Mouse (Mus musculus) forebrain, embryonic 14.5 days (tissue): Measurements from ENCODE around the gene Kcnk1. TPM values are rescaled to one million over a fixed set of nuclear protein-coding genes. Genes with fewer than 3 reads are reported as not detected.
A peak's percentile ranks its signal among the peaks of the same experiment; 100 is the strongest.

ENCODE experiments used
- ATAC-seq: fragments of 200-750 bp; cut with Nextera tagmentation; 2 replicates; pipeline ENCODE4 v1.8.0; 2017; ENCODE audit warnings: mild to moderate bottlenecking, moderate library complexity
- DNase-seq: peaks from one replicate; pipeline ENCODE4 v3.0.0-alpha.2; 2015; ENCODE audit warnings: low spot score
- H3K27ac ChIP-seq: fragments of 300-500 bp; sonication (generic); 2 replicates; pipeline ENCODE4 v1.5.1; 2014; ENCODE audit warnings: low read depth, mild to moderate bottlenecking, control low read depth, low read length, moderate library complexity
- H3K27me3 ChIP-seq: fragments of 300-500 bp; sonication (generic); replicated peaks from 2 replicates; pipeline ENCODE4 v1.6.1; 2014; ENCODE audit warnings: low read length, control low read depth, mixed read lengths; ENCODE audit not compliant: control insufficient read depth, insufficient read depth
- H3K36me3 ChIP-seq: fragments of 300-500 bp; sonication (generic); 2 replicates; pipeline ENCODE4 v1.6.1; 2014; ENCODE audit warnings: low read length, control low read depth; ENCODE audit not compliant: control insufficient read depth, insufficient read depth
- H3K4me1 ChIP-seq: fragments of 300-500 bp; sonication (generic); 2 replicates; pipeline ENCODE4 v1.6.1; 2014; ENCODE audit warnings: antibody characterized with exemption, low read length, control low read depth; ENCODE audit not compliant: control insufficient read depth, insufficient read depth
- H3K4me2 ChIP-seq: fragments of 300-500 bp; sonication (generic); 2 replicates; pipeline ENCODE4 v1.6.1; 2014; ENCODE audit warnings: mild to moderate bottlenecking, control low read depth, low read length
- H3K4me3 ChIP-seq: fragments of 300-500 bp; sonication (generic); 2 replicates; pipeline ENCODE4 v1.5.1; 2014; ENCODE audit warnings: low read depth, low read length, control low read depth
- H3K9ac ChIP-seq: fragments of 300-500 bp; sonication (generic); 2 replicates; pipeline ENCODE4 v1.6.1; 2014; ENCODE audit warnings: mild to moderate bottlenecking, low read length, control low read depth, moderate library complexity
- H3K9me3 ChIP-seq: fragments of 300-500 bp; sonication (generic); replicated peaks from 2 replicates; pipeline ENCODE4 v1.6.1; 2016; ENCODE audit warnings: low read length, control low read depth, mixed read lengths; ENCODE audit not compliant: control insufficient read depth
- WGBS: fragments of 180-500 bp; shearing (Covaris S2); extraction: QIAGEN DNeasy Blood & Tissue Kit; methylation state at CpG from one replicate; pipeline ENCODE4 v1.1.7; 2014; 5-methylcytosine and 5-hydroxymethylcytosine counted together
- polyA plus RNA-seq: library from polyadenylated mRNA; unstranded; fragments of >200 nt; fragmentation: Nextera tagmentation; extraction: Ambion mirVana; gene quantifications from 2 replicates; pipeline ENCODE4 v1.2.1, GENCODE M21; 2014

Kcnk1 gene
- polyA plus RNA-seq, 1 experiment from 2014 or later: 11.9 TPM

- Histone ChIP-seq H3K27me3 (no peaks in the 10 kb centered on the region), H3K9ac (no peak overlapping the region), H3K36me3 (no peaks in the 10 kb centered on the region), H3K27ac (no peak overlapping the region), H3K9me3 (no peaks in the 10 kb centered on the region), H3K4me3 (no peak overlapping the region), H3K4me1 (no peaks in the 10 kb centered on the region), H3K4me2 (no peak overlapping the region)
- WGBS: 77% methylated on average over 4 of the region's 4 CpGs
- DNase-seq (no peak), ATAC-seq (no peak)
Observed at GRCm38 (mm10) chr8:126058876-126059275, 63.9 kb downstream of the Kcnk1 start.

- Histone ChIP-seq H3K9ac (no peak overlapping the region), H3K4me1 (no peaks in the 10 kb centered on the region), H3K4me2 (no peak overlapping the region), H3K27ac (no peak overlapping the region), H3K36me3 (no peaks in the 10 kb centered on the region), H3K9me3 (no peaks in the 10 kb centered on the region), H3K4me3 (no peak overlapping the region), H3K27me3 (no peaks in the 10 kb centered on the region)
- 85% methylated on average over 10 of the region's 10 CpGs for WGBS
- DNase-seq (no peak), ATAC-seq (no peak)
Observed at GRCm38 (mm10) chr8:126062844-126063243, 67.9 kb downstream of the Kcnk1 start.

- no peak overlapping the region for H3K4me2 ChIP-seq
- H3K27ac ChIP-seq: no peak overlapping the region
- H3K9ac ChIP-seq: no peak overlapping the region
- no peak; the same call in 1 of the 2 replicates for ATAC-seq
- no peaks in the 10 kb centered on the region for H3K9me3 ChIP-seq
- no peak overlapping the region for H3K4me3 ChIP-seq
- no peaks in the 10 kb centered on the region for H3K27me3 ChIP-seq
- WGBS: 80% methylated on average over 9 of the region's 9 CpGs
- no peaks in the 10 kb centered on the region for H3K36me3 ChIP-seq
- H3K4me1 ChIP-seq: no peaks in the 10 kb centered on the region
- peak; percentile 51 for DNase-seq
Observed at GRCm38 (mm10) chr8:126063832-126064409, 69.0 kb downstream of the Kcnk1 start.

- H3K4me1 ChIP-seq: no peaks in the 10 kb centered on the region
- no peak for ATAC-seq
- H3K9me3 ChIP-seq: no peaks in the 10 kb centered on the region
- no peak overlapping the region for H3K4me2 ChIP-seq
- H3K36me3 ChIP-seq: no peaks in the 10 kb centered on the region
- H3K27me3 ChIP-seq: no peaks in the 10 kb centered on the region
- no peak overlapping the region for H3K4me3 ChIP-seq
- H3K27ac ChIP-seq: no peak overlapping the region
- H3K9ac ChIP-seq: no peak overlapping the region
- peak; percentile 15 for DNase-seq
- WGBS: 35% methylated on average over 8 of the region's 8 CpGs
Observed at GRCm38 (mm10) chr8:126064587-126065145, 69.7 kb downstream of the Kcnk1 start.

GRCm38 (mm10) chr8:126067306-126067705 lies 72.3 kb downstream of the Kcnk1 start:
- Histone ChIP-seq H3K27me3 (no peaks in the 10 kb centered on the region), H3K27ac (no peak overlapping the region), H3K9me3 (no peaks in the 10 kb centered on the region), H3K4me3 (no peak overlapping the region), H3K4me1 (no peaks in the 10 kb centered on the region; the same call in 1 of the 2 replicates), H3K4me2 (no peak overlapping the region), H3K9ac (no peak overlapping the region), H3K36me3 (no peaks in the 10 kb centered on the region)
- DNase-seq: no peak
- 77% methylated on average over 6 of the region's 6 CpGs for WGBS
- no peak for ATAC-seq

GRCm38 (mm10) chr8:126068136-126068535 lies 73.2 kb downstream of the Kcnk1 start:
- peak; percentile 25 for DNase-seq
- 61% methylated on average over 6 of the region's 6 CpGs for WGBS
- no peak overlapping the region for H3K27ac ChIP-seq
- no peak for ATAC-seq
- H3K36me3 ChIP-seq: no peaks in the 10 kb centered on the region
- no peak overlapping the region for H3K4me3 ChIP-seq
- peaks cover 5% of the 10 kb centered on the region; the same call in 1 of the 2 replicates for H3K4me1 ChIP-seq
- H3K9ac ChIP-seq: no peak overlapping the region
- no peaks in the 10 kb centered on the region for H3K9me3 ChIP-seq
- no peaks in the 10 kb centered on the region for H3K27me3 ChIP-seq
- H3K4me2 ChIP-seq: no peak overlapping the region

- Histone ChIP-seq H3K4me3 (no peak overlapping the region), H3K27me3 (no peaks in the 10 kb centered on the region), H3K9ac (no peak overlapping the region), H3K4me1 (peaks cover 8% of the 10 kb centered on the region; the same call in 1 of the 2 replicates), H3K36me3 (no peaks in the 10 kb centered on the region), H3K4me2 (peak overlapping the region; percentile 30; the same call in 1 of the 2 replicates), H3K27ac (no peak overlapping the region), H3K9me3 (no peaks in the 10 kb centered on the region)
- peak; percentile 49 for DNase-seq
- 0 out of 2 replicates have a peak, but pooled peaks have one; percentile 46 for ATAC-seq
- WGBS: 20% methylated on average over 5 of the region's 5 CpGs
Observed at GRCm38 (mm10) chr8:126072678-126073077, 77.7 kb downstream of the Kcnk1 start.

GRCm38 (mm10) chr8:126073141-126073740 lies 78.3 kb downstream of the Kcnk1 start:
- ATAC-seq (peak; percentile 46), DNase-seq (peak; percentile 76)
- peaks cover 8% of the 10 kb centered on the region; the same call in 1 of the 2 replicates for H3K4me1 ChIP-seq
- no peaks in the 10 kb centered on the region for H3K36me3 ChIP-seq
- no peaks in the 10 kb centered on the region for H3K9me3 ChIP-seq
- WGBS: 19% methylated on average over 7 of the region's 7 CpGs
- H3K4me3 ChIP-seq: no peak overlapping the region
- H3K4me2 ChIP-seq: peak overlapping the region; percentile 30; the same call in 1 of the 2 replicates
- no peak overlapping the region for H3K27ac ChIP-seq
- H3K27me3 ChIP-seq: no peaks in the 10 kb centered on the region
- peak overlapping the region; percentile 29; the same call in 1 of the 2 replicates for H3K9ac ChIP-seq

- ATAC-seq: no peak
- H3K4me2 ChIP-seq: no peak overlapping the region
- no peaks in the 10 kb centered on the region for H3K27me3 ChIP-seq
- H3K4me3 ChIP-seq: no peak overlapping the region
- H3K27ac ChIP-seq: no peak overlapping the region
- no peak overlapping the region for H3K9ac ChIP-seq
- no peak for DNase-seq
- H3K36me3 ChIP-seq: no peaks in the 10 kb centered on the region
- H3K9me3 ChIP-seq: no peaks in the 10 kb centered on the region
- peaks cover 8% of the 10 kb centered on the region; the same call in 1 of the 2 replicates for H3K4me1 ChIP-seq
- WGBS: 93% methylated on average over 1 of the region's 1 CpGs
Observed at GRCm38 (mm10) chr8:126074111-126074510, 79.1 kb downstream of the Kcnk1 start.
